Mouse (Mus musculus) fat pad, adult 2 months (tissue): ENCODE data around the gene Naa15.
"Not testable (repeated sequence)": the region's sequence is repeated elsewhere in the genome, so short reads cannot be mapped to it uniquely, and the experiment has no call there.

Experiments used
- DNase-seq: peaks from one replicate; pipeline ENCODE4 v3.0.0-alpha.2; 2011; ENCODE audit warnings: low read depth, low spot score; ENCODE audit errors: extremely low read depth

Gene Naa15

GRCm38 (mm10) chr3:51425394-51425793, 10.4 kb downstream of the Naa15 start:
- DNase-seq, result no peak

DNA sequence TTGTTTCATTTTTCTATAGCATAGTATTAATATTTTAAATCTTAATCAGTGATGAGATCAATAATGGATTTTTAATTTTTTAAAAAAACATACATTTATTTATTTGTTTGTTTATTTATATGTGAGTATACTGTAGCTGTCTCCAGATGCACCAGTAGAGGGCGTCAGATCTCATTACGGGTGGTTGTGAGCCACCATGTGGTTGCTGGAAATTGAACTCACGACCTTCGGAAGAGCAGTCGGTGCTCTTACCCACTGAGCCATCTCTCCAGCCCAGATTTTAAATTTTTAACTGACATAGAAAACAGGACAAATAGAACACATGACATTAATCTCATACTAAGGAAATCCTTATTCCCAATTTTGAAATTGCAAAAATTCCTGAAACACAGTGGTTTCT, 19.4 kb downstream of the Naa15 start:
- not testable (repeated sequence) for DNase-seq

DNA sequence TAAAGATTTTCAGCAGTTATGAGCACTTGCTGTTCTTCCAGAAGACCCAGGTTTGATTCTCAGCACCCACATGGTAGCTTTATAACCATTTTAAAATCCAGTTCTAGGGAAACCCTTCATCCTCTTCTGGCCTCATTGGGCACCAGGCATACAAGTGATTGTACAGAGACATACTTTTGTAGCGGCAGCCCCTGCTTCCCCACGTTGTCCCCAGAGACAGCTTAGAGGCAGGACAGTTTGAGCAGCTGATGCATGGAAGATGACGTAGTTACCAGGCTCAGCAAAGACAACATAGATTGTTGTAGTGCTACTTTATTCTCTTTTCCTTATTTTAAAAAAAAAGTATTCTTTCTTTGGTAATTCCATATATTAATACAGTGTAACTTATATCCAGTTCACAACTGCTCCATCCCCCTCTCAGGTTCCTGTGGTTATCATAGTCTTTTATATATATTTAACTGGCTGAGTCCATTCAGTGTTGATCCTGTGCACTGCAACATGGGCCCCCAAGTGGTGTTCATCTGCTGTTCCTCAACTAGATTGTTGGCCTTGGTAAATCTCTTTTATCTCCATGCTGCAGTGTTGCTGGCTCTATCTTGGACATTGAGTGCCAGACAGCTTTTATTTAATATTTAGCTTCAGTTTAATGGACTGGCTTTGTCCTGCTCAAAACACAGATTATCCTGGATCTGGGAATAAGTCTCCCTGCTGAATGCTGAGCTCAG, 20.1 kb downstream of the Naa15 start:
- no peak for DNase-seq

DNA sequence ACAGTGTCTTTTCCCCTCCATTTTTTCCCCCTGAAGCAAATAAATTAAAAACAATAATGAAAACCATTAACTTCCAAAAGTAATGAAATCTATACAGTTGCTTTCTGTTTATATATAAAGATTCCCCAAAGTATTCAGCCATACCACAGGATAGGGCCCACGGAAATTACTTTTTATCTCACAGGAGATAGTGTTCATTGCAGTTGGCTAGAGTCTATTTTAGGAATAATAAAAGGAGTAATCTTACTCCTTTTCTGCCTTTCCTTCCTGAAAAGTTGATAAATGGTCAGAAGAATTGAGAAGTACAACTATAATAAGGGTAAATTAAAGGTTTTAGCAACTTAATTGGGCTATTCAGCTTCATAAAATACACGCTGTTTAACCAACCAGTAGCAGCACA, 53.6 kb downstream of the Naa15 start:
- no peak for DNase-seq

DNA sequence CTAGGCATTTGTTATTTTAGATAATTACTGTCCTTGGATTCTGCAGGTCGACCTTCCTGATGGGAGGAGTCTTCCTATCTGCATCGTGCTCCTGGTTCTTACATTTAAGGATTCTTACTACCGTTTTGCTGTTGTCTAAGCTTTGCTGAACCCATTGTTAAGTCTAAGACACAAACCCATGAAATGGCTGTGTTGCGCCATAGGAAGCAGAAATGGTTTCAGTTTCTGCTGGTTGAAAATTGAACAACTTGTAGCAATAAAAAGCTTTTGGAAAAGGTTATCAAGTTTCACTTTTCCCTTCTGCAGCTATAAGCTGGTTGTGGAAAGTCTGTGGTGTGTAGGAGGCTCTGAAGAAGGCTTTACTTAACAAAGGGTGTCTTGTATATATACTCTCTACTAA, 60.8 kb downstream of the Naa15 start:
- DNase-seq, result no peak

DNA sequence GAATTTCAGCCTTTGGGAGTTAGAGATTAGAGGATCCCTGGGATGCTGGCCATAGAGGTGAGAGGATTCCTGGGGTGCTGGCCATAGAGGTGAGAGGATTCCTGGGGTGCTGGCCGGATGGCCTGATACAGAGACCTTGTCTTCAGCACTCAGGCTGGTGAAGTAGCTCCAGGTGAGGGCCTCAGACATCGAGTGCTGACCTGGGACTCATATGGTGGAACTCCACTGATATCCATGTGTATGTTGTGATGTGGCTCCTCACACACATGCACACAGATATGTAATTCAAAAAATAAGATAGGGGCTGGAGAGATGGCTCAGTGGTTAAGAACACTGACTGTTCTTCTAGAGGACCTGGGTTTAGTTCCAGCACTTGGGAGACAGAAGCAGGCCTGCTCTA, 64.9 kb downstream of the Naa15 start:
- DNase-seq, result no peak

DNA sequence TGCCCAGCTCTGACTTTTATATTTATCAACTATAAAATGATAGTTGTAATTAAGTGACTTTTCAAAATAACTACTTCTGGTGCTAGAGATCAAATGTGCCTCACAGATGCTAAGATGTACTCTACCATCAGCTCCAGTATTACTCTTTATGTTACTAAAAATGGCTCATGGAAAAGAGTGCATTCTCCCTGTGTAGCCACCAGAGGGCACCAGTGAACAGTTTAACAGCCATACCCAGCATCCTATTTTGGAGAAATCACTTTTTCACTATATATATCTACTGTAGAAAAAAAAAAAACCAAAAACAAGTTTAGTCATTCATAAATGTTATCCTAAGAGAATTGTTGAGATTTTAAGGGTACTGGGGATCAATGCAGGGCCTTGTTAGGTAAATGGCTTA, 66.1 kb downstream of the Naa15 start:
- no peak for DNase-seq

DNA sequence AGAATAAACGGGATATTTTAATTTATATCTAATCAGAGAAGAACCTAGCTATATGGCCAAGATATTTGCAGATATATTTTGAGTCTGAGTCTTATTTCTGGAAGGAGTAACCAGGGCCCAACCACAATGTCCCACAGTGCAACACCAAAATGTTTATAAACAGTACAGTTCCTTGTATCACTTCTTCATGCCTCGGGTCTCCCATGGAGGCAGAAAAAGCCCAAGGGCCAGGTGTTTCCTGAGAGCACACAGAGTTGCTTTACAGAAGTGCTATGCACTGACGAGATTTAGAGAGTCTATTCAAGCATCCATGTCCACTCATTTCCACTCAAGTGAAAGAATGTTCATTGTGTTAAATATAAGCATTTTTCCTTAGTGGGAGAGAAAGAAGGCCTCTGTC, 66.9 kb downstream of the Naa15 start:
- DNase-seq, result no peak

- no peak for DNase-seq
Observed at GRCm38 (mm10) chr3:51482781-51483180, 67.8 kb downstream of the Naa15 start.

GRCm38 (mm10) chr3:51483741-51484359, 68.9 kb downstream of the Naa15 start, which contains the start of gene Rab33b:
Gene Rab33b (plus strand): TSS chr3:51483920.
- DNase-seq, result peak; percentile 57

GRCm38 (mm10) chr3:51484370-51484769, 69.4 kb downstream of the Naa15 start:
- no peak for DNase-seq

DNA sequence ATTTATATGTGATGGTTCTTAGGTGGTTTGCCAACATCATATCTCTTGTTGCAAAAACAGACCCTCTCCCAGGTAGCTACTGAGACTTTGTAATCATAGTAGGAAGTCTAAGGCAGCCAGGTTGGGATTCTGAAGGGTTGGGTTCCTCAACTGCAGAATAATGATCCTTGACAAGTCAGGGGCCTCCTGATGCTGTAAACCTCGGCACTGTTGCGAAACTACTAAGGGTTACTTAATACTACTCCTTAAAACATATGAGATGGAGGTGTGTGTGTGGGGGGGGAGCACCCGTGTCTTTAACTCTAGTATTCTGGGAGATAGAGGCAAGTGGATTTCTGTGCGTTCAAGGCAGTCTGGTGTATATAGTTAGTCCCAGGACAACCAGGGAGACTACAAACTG, 70.4 kb downstream of the Naa15 start:
- DNase-seq, result no peak

DNA sequence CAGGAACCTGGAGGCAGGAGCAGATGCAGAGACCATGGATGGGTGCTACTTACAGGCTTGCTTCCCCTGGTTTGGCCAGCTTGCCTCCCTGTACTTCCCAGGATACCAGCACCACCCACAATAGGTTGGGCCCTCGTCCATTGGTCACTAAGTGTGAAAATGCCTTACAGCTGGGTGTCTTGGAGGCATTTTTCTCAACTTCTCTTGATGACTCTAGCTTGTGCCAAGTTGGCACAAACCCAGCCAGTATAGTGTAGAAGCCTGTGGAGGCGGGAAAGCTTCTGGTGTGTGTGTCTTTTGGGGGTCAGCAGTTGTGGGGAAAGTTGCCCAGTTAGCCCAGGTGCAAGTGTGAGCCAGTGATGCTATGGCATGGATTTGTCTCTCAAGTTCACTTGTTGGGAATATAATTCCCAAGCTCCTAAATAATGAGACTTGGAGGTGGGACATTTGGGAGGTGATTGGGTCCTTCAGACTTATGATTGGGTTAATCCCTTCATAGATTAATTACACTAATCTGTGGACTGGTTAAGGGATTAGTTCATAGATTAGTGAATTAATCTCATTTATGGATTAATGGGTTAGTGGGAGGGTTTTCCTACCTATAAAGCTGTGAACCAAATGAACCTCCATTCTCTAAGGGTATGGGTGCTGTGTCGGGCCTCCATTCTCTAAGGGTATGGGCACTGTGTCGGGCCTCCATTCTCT, 71.7 kb downstream of the Naa15 start:
- DNase-seq, result no peak

- no peak for DNase-seq
Observed at GRCm38 (mm10) chr3:51490088-51490753, 75.3 kb downstream of the Naa15 start.

- DNase-seq, result no peak
Observed at GRCm38 (mm10) chr3:51493272-51493838, 78.4 kb downstream of the Naa15 start.

GRCm38 (mm10) chr3:51494466-51494865, 79.5 kb downstream of the Naa15 start:
- no peak for DNase-seq

DNA sequence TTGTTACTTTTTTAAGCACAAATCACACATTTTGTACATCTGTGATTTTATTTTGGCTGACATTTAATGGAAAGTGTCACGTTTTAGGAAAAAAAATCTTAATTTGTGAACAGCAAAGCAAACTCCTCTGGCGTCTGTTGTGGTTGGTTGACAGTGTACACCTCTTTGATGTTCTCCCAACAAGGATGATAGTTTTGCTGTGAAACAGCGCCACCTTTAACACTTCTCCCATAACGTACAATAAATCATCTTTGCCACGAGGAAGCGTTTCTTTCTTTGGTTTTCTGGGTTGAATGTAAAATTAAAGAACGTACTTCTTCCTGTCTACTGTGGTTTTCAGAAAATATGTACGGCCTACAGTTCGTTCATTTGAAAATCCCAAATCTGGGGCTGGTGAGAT, 80.7 kb downstream of the Naa15 start:
- no peak for DNase-seq

DNA sequence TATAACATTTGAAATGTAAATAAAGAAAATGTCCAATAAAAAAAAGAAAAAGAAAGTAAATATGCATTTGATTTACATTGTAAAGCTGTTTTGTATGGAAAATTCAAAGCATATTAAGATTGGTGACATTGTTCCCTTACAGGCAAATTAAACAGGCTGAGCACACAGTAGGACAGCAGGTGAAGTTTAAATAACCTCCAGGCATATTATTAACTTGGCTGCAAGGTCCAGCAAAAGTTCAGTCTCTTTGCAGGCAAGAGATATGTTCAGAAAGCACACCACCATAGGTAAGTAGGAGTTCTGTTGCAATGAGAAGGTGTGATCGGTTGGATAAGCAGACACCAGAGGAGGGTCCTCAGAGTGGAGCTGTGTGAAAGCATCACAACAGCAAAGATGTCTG, 83.0 kb downstream of the Naa15 start:
- no peak for DNase-seq

- no peak for DNase-seq
Observed at GRCm38 (mm10) chr3:51498659-51499058, 83.7 kb downstream of the Naa15 start.

DNA sequence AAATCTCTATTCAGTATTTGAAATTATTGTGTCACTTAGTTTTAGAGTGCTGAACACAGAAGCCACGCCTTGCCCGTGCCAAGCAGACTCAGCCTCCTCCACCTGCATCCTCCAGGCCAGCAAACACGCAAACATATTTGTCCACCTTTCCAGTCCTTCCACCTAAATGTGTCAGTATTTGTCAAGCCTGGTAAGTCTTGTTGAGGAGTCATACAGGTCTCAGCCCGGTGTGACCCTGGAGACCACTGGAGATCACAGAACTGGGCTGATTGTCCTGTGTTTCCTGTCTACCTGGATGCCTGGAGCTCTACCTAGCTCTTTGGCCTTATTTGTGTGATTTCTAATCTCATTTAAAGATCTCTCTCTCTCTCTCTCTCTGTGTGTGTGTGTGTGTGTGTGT, 84.9 kb downstream of the Naa15 start:
- no peak for DNase-seq

- no peak for DNase-seq
Observed at GRCm38 (mm10) chr3:51504385-51504952, 89.5 kb downstream of the Naa15 start.
